Mouse (Mus musculus) spleen, adult 2 months (tissue): ENCODE results near the gene Atg5.

Experiments
- CTCF ChIP-seq: fragments of 200-500 bp; IDR thresholded peaks from 2 replicates; pipeline ENCODE4 v1.5.1; 2011; ENCODE audit warnings: mild to moderate bottlenecking, inconsistent platforms; ENCODE audit not compliant: insufficient read depth, insufficient read length, insufficient replicate concordance; ENCODE audit errors: extremely low read depth
- POLR2A ChIP-seq: fragments of 200-500 bp; IDR thresholded peaks from 2 replicates; pipeline ENCODE4 v1.6.1; 2011; ENCODE audit warnings: low read depth, low read length, inconsistent platforms

- TF ChIP-seq CTCF, result no peak
- TF ChIP-seq POLR2A, result no peak
Measured at GRCm38 (mm10) chr10:44348474-44349415, 80.6 kb downstream of the Atg5 start.
